Mouse (Mus musculus) embryonic facial prominence, embryonic 11.5 days (tissue): ENCODE results near the gene Wdr63. TPM values are rescaled to one million over a fixed set of nuclear protein-coding genes. Genes with fewer than 3 reads are reported as not detected.
A peak's percentile ranks its signal among the peaks of the same experiment; 100 is the strongest.

Source experiments
- ATAC-seq: fragments of 200-750 bp; cut with Nextera tagmentation; replicated peaks from 2 replicates; pipeline ENCODE4 v1.8.0; 2017; ENCODE audit warnings: low read depth; ENCODE audit not compliant: insufficient number of reproducible peaks, low FRiP score, low TSS enrichment
- DNase-seq: peaks from one replicate; pipeline ENCODE4 v3.0.0-alpha.2; 2015; ENCODE audit warnings: low spot score
- H3K27ac ChIP-seq: fragments of 300-500 bp; sonication (generic); replicated peaks from 2 replicates; pipeline ENCODE4 v1.5.1; 2014; ENCODE audit warnings: mild to moderate bottlenecking, low read depth, low read length, control low read depth
- H3K27me3 ChIP-seq: fragments of 300-500 bp; sonication (generic); 2 replicates; pipeline ENCODE4 v1.6.1; 2014; ENCODE audit warnings: mild to moderate bottlenecking, low read length, moderate library complexity, mixed read lengths; ENCODE audit not compliant: control insufficient read depth, insufficient read depth
- H3K36me3 ChIP-seq: fragments of 300-500 bp; sonication (generic); replicated peaks from 2 replicates; pipeline ENCODE4 v1.6.1; 2014; ENCODE audit warnings: low read depth, mild to moderate bottlenecking, low read length, moderate library complexity, mixed read lengths; ENCODE audit not compliant: control insufficient read depth, insufficient read depth
- H3K4me1 ChIP-seq: fragments of 300-500 bp; sonication (generic); 2 replicates; pipeline ENCODE4 v1.6.1; 2014; ENCODE audit warnings: low read length, mixed read lengths; ENCODE audit not compliant: control insufficient read depth, insufficient read depth
- H3K4me2 ChIP-seq: fragments of 300-500 bp; sonication (generic); 2 replicates; pipeline ENCODE4 v1.6.1; 2014; ENCODE audit warnings: low read depth, mild to moderate bottlenecking, control low read depth, low read length, moderate library complexity
- H3K4me3 ChIP-seq: fragments of 300-500 bp; sonication (generic); 2 replicates; pipeline ENCODE4 v1.5.1; 2014; ENCODE audit warnings: low read depth, low read length, control low read depth
- H3K9ac ChIP-seq: fragments of 300-500 bp; sonication (generic); replicated peaks from 2 replicates; pipeline ENCODE4 v1.6.1; 2014; ENCODE audit warnings: mild to moderate bottlenecking, control low read depth, low read length
- H3K9me3 ChIP-seq: fragments of 300-500 bp; sonication (generic); replicated peaks from 2 replicates; pipeline ENCODE4 v1.6.1; 2016; ENCODE audit warnings: mild to moderate bottlenecking, low read length, inconsistent platforms, mixed read lengths; ENCODE audit not compliant: control insufficient read depth
- WGBS: fragments of 180-500 bp; shearing (Covaris S2); extraction: QIAGEN DNeasy Blood & Tissue Kit; methylation state at CpG from one replicate; pipeline ENCODE4 v1.1.7; 2014; 5-methylcytosine and 5-hydroxymethylcytosine counted together
- polyA plus RNA-seq: library from polyadenylated mRNA; unstranded; fragments of >200 nt; fragmentation: Nextera tagmentation; extraction: Ambion mirVana; gene quantifications from 2 replicates; pipeline ENCODE4 v1.2.1, GENCODE M21; 2014

Wdr63 gene
- polyA plus RNA-seq, 1 experiment from 2014 or later: 0.50 TPM

DNA sequence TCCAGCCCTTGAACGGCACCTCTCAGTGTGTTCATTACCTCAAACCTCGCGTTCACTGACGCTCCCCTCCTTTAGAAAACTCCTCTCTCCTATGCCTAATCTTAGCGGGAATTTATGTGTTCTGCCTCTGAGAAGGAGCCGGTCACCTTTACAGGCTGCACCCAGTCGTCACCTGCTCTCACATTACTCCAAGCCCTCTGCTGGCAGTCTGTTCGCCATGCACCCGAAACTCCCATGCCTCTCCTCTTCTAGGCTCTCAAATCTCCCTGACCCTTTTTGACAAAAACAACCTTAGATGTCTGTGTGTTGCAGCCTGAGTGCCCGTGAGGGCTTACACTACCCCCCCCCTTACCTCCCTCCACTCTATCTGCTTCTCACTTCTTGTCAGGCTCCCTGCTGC, 28.5 kb upstream of the Wdr63 start:
- H3K9me3 ChIP-seq: no peaks in the 10 kb centered on the region
- DNase-seq (peak; percentile 38), ATAC-seq (no peak)
- no peaks in the 10 kb centered on the region for H3K27me3 ChIP-seq
- no peaks in the 10 kb centered on the region for H3K36me3 ChIP-seq
- 40% methylated on average over 10 of the region's 10 CpGs for WGBS
- no peaks in the 10 kb centered on the region for H3K4me1 ChIP-seq
- H3K27ac ChIP-seq: no peak overlapping the region
- no peak overlapping the region for H3K9ac ChIP-seq
- no peak overlapping the region for H3K4me2 ChIP-seq
- H3K4me3 ChIP-seq: no peak overlapping the region

DNA sequence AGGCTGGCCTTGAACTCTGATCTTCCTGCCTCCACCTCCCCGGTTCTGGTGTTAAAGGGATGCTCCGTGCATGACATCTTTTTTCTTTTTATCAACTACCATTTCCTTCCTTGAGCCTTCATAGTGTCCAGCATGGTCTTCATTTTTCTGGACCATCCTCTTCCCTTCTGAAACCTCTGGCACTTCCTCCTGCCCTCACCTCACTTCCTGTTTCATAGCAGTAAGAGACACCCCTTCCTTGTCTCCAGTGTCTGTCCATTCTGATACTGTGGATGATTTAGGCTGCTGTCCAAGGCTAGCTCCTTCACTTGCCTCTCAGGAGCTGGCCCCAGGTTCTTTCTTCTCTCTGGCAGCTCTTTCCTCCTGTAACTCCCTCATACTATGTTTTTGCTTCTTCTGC, 27.5 kb upstream of the Wdr63 start:
- no peak overlapping the region for H3K9ac ChIP-seq
- H3K27ac ChIP-seq: no peak overlapping the region
- H3K27me3 ChIP-seq: no peaks in the 10 kb centered on the region
- H3K4me1 ChIP-seq: no peaks in the 10 kb centered on the region
- WGBS: 90% methylated on average over 2 of the region's 2 CpGs
- H3K4me3 ChIP-seq: no peak overlapping the region
- DNase-seq: no peak
- no peak for ATAC-seq
- H3K4me2 ChIP-seq: no peak overlapping the region
- no peaks in the 10 kb centered on the region for H3K36me3 ChIP-seq
- no peaks in the 10 kb centered on the region for H3K9me3 ChIP-seq

DNA sequence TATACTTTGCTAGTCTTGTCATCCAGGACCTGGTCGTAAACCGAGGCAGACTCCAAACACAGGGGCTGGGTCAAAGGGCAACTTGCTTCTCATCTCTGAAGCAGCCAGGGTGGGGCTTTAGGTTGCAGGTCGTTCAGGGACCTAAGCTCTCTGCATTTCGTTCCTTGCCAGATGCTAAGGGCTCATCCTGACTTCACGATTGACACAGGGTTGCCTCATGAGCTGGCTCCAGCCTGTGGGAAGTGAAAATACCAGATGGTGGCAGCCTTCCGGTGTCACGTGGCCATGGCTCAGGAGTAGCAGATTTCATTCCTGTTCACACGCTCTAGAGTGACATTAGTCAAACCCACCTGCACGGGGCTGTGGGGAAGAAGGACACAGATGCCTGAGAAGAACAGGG, 26.9 kb upstream of the Wdr63 start:
- DNase-seq (no peak), ATAC-seq (no peak)
- no peaks in the 10 kb centered on the region for H3K36me3 ChIP-seq
- 75% methylated on average over 9 of the region's 9 CpGs for WGBS
- no peak overlapping the region for H3K4me2 ChIP-seq
- no peaks in the 10 kb centered on the region for H3K27me3 ChIP-seq
- no peaks in the 10 kb centered on the region for H3K9me3 ChIP-seq
- H3K4me3 ChIP-seq: no peak overlapping the region
- no peak overlapping the region for H3K27ac ChIP-seq
- no peaks in the 10 kb centered on the region for H3K4me1 ChIP-seq
- no peak overlapping the region for H3K9ac ChIP-seq

DNA sequence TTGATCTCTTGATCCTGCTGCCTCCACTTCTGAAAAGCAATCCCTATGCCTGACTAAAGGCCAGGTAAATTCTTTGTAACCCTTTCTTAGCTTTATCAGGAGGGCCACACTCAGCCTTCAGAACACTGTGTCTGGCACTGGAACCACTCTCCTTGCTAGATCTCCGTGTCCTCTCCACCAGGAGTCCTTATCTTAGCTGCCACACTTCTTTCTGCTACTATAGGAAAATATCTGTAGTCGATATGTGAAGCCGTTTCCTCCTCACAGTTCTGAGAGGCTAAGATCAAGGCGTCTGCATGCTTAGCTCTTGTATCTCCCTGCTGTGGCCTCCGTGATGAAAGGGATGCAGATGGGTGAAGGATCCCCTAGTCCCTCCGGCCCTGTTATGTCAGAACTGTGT, 19.3 kb upstream of the Wdr63 start:
- H3K36me3 ChIP-seq: no peaks in the 10 kb centered on the region
- no peak overlapping the region for H3K27ac ChIP-seq
- 82% methylated on average over 6 of the region's 6 CpGs for WGBS
- DNase-seq: no peak
- no peak overlapping the region for H3K4me2 ChIP-seq
- H3K27me3 ChIP-seq: no peaks in the 10 kb centered on the region
- no peak overlapping the region for H3K9ac ChIP-seq
- H3K4me3 ChIP-seq: no peak overlapping the region
- H3K9me3 ChIP-seq: no peaks in the 10 kb centered on the region
- ATAC-seq: no peak
- H3K4me1 ChIP-seq: no peaks in the 10 kb centered on the region

DNA sequence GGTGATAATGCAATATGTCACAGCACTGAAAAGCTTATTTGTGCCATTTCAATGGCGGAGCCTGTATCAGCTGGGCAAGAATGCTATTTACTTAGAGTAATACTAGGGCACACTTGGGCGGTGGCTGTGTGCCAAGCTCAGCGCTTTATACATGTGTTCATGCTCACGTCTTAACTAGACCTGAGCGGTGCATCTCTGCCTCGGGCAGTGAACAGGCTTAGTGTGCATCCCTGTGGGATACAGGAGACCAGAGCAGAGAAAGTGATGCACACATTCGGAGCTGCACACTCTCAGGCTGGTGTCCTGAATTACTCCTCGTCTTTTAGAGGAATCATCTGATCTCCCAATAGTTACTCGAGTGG, 15.5 kb upstream of the Wdr63 start:
- Histone ChIP-seq H3K4me3 (no peak overlapping the region), H3K4me2 (no peak overlapping the region), H3K9ac (no peak overlapping the region), H3K4me1 (no peaks in the 10 kb centered on the region), H3K9me3 (no peaks in the 10 kb centered on the region), H3K27ac (no peak overlapping the region), H3K36me3 (no peaks in the 10 kb centered on the region), H3K27me3 (no peaks in the 10 kb centered on the region)
- no peak for DNase-seq
- no peak for ATAC-seq
- 78% methylated on average over 9 of the region's 9 CpGs for WGBS

DNA sequence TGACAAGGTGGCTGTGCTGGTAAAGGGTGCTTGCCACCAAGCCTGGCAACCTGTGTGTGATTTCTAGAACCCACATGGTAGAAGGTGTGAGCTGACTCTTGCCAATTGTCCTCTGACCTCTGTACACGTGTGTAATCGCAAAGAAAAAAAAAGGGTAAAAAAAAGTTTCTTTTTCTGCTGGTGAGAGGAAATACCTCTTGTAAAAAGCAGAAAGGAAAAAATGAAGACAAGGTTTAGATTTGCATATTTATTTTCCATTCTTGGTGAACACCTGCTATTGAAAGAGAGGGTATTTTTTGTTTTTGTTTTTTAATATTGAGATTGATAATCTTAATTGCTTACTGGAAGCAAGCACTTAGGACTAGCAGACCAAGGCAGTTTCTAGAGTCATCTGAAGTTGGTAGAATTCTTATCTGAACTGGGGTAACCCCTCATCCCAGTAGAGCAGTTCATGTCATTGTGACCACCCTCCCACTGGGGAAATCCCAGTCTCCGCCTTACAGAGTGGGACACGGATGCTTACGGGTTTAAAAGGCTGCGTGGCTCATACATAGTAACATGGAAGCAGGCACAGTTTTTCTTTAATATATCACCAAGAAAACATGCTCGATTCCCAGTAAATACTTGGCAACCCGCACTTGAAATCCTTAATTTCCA, 15.0 kb upstream of the Wdr63 start:
- no peak overlapping the region for H3K27ac ChIP-seq
- WGBS: 83% methylated on average over 8 of the region's 8 CpGs
- ATAC-seq (no peak), DNase-seq (no peak)
- no peak overlapping the region for H3K9ac ChIP-seq
- H3K4me2 ChIP-seq: no peak overlapping the region
- H3K4me1 ChIP-seq: no peaks in the 10 kb centered on the region
- H3K27me3 ChIP-seq: no peaks in the 10 kb centered on the region
- no peaks in the 10 kb centered on the region for H3K9me3 ChIP-seq
- no peaks in the 10 kb centered on the region for H3K36me3 ChIP-seq
- no peak overlapping the region for H3K4me3 ChIP-seq

DNA sequence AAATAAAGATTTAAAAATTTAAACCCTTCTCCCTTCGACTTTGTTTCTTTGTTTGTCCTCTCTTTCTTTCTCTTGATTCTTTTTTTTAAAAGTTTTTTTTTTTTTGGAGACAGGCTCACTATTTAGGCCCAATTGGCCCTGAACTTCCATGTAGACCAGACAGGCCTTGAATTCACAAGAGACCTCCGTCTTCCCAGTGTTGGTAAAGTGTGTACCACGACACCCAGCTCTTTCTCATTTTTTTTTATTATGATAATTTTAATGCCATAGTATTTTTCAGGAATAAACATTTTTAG, 14.1 kb upstream of the Wdr63 start:
- Histone ChIP-seq H3K36me3 (no peaks in the 10 kb centered on the region), H3K27ac (no peak overlapping the region), H3K4me1 (peaks cover 4% of the 10 kb centered on the region; the same call in 1 of the 2 replicates), H3K27me3 (peaks cover 3% of the 10 kb centered on the region; the same call in 1 of the 2 replicates), H3K9me3 (no peaks in the 10 kb centered on the region), H3K4me2 (no peak overlapping the region), H3K9ac (no peak overlapping the region; the same call in 1 of the 2 replicates), H3K4me3 (no peak overlapping the region)
- ATAC-seq: no peak
- 37% methylated on average over 3 of the region's 3 CpGs for WGBS
- no peak for DNase-seq

DNA sequence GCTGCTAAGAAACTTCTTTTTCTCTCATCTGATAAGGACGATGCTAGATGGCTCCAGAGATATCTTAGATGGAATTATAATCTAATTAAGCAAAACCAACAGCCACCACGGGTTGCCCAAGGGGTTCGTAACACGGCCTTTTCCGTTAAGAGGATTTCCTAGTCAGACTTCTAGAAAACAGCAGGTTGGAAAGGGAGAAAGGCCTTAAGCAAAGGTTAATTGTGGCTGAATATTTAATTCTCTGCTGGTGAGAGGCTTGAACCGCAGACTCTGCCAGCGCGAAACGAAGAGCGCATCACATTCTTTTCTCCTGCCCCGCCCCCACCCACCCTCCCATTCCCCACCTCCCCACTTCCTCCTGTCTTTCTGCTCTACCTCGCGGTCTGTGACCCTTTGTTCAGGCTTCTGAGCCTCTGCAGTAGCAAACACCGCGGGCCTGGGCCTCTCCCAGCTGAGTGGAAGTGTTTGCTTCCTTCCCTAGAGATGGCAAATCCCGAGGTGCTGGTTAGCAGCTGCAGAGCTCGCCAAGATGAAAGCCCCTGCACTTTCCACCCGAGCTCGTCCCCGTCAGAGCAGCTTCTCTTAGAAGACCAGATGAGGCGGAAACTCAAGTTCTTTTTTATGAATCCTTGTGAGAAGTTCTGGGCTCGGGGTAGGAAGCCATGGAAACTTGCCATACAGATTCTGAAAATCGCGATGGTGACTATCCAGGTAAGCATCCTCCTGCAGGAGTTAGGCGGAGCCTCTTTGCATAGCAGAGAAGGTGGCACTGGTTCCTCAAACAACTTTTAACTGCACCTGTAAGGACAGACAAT, 13.6 kb upstream of the Wdr63 start:
- peak overlapping the region; percentile 47 for H3K4me2 ChIP-seq
- H3K4me1 ChIP-seq: peaks cover 5% of the 10 kb centered on the region; the same call in 1 of the 2 replicates
- peak; percentile 68 for DNase-seq
- ATAC-seq: peak; percentile 73; the same call in 1 of the 2 replicates
- no peak overlapping the region for H3K27ac ChIP-seq
- peak overlapping the region; percentile 1; the same call in 1 of the 2 replicates for H3K4me3 ChIP-seq
- H3K36me3 ChIP-seq: no peaks in the 10 kb centered on the region
- peaks cover 8% of the 10 kb centered on the region; the same call in 1 of the 2 replicates for H3K27me3 ChIP-seq
- H3K9me3 ChIP-seq: no peaks in the 10 kb centered on the region
- H3K9ac ChIP-seq: peak overlapping the region; percentile 67
- 6% methylated on average over 25 of the region's 25 CpGs for WGBS
